Mouse (Mus musculus) retina, postnatal 7 days (tissue): ENCODE results near the gene Apex1.
"Not testable (repeated sequence)": the region's sequence is repeated elsewhere in the genome, so short reads cannot be mapped to it uniquely, and the experiment has no call there.

Experiments used
- DNase-seq: peaks from one replicate; pipeline ENCODE4 v3.0.0-alpha.2; 2012; ENCODE audit warnings: low read depth, low spot score

Gene Apex1

DNA sequence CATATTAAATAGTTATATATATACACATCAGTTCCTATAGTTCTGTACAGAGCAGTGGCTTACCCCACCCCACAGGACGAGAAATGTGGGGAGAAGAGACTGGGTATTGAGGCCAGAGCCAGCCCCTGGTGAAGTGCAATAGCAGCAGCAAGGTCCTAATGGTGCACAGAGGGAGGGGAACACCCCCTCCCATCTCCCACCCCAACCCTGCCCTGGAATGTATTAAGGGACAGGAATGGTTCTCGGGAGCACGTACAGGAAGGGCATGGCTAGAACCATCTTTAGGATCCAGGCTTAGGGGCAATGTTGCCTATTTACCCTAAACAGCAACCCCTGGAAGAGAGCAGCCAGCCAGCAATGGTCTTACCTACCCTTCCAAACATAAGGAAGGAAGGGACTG is 2.6 kb downstream of the Apex1 start:
- DNase-seq, result no peak

DNA sequence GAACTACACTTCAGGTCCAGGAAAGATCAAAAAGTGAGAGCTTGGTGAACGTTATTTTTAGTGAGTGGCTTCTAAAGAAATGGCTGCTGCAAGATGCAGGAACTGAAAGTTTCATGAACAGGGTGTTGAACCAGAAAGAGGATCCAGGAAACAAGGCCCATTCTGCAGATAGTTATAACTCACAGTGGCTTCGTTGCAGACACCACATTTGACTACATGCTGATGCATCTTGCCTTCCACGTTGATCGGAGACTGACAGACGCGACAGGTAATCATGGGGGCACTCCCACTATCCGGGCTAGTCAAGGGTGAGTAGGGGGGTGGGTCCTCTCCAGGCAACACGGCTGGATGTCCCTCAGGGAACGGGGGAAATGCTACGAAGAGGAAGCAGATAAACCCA is 5.2 kb downstream of the Apex1 start:
- no peak for DNase-seq

DNA sequence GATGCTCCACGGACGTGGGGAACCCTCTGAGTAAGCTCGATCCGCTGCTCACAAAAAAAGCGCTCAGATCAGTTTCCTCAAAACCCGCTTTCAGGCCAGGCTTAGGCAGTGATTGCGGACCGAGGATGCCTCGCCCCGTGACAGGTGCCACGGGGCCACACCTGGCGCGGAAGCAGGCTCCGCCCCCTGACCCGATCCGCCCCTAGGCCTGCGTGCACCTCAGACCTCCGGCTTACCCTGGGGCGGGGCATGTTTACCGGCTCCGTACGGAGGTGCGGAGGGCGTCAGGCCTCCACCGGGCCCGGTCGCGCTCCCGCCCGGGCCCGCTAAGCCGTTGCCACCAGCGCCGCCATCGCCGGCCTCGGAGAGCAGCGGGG is 5.6 kb downstream of the Apex1 start:
- DNase-seq, result no peak

DNA sequence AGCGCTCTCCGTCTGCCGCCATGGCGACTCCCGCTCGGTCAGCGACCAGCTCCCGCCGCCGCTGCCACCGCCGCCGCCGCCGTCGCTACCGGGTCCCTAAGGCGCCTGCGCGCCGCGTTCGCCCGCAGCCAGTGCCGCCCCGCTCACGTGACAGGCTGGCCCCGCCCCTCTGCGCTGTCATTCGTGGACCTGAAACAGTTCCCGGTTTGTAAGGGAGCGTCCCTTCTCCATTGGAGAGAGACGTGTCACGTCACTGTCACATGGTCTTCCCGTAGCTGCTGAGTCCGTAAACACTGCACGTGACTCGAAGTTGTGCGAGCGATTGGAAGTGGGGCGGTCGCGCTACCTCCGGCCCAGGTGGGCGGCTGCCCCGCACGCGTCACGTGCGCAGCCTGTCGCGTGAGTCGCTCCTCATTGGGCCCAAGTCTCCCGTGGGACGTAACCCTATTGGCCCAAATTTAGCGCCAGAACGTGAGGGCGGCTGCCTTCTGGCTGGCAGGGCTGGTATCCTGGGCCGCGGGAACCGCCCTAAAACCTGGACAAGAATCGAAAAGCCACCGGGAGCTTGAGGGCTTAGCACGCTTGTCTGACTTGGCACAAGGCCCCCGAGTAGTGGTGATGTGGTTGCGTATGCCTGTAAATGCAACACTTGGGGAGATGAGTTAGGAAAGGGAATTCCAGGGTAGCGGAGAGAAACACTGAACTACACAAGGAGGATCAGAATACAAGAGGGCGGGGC is 6.2 kb downstream of the Apex1 start, which contains the start of the genes Pip4p1 and Pnp:
Gene Pip4p1 (minus strand): TSS at position 103 of the 739 bp plus-strand sequence.
Gene Pnp (plus strand): TSS at position 329 of the 739 bp plus-strand sequence.
- DNase-seq, result peak; percentile 98

DNA sequence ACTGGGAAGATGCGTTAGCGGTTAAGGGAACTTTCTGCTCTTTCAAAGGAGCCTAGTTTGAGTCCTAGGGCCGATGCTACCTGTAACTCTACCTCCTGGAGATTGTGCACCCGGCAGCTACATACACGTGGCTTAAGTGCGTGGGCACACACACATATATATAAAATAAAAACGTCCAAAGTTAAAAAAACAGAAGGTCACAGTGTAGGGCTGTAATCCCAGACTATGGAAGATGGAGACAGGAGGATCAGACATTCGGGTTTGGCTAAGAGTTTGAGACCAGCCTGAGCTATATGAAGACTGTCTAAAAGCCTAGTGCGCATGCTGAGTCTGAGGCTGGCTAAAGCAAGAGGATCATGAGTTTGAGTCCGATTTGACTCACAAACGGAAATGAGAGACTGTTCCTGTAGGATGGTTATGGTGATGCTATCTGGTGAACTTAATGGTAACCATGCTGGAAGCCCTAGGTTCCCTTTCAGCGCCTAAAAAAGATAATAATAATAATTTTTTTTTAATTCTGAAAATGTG is 6.8 kb downstream of the Apex1 start:
- DNase-seq, result no peak

DNA sequence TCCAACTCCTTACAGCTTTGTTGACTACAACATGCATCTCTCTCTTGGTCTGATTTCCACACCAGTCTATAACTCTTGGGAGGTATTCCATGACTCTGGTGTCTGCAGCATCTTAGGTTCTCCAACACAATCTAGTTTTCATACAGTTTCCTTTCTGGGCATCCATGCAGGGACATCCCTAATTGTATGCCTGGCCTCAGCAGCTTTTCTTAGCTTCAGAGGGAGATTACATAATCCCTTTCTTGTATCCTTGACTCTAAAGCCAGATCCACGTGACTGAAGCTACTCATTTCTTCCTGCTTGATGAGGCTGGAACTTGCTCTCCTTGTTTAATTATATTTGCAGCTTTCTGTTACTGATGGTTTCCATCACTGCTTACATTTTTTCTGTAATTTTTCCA is 11.9 kb downstream of the Apex1 start:
- no peak for DNase-seq

DNA sequence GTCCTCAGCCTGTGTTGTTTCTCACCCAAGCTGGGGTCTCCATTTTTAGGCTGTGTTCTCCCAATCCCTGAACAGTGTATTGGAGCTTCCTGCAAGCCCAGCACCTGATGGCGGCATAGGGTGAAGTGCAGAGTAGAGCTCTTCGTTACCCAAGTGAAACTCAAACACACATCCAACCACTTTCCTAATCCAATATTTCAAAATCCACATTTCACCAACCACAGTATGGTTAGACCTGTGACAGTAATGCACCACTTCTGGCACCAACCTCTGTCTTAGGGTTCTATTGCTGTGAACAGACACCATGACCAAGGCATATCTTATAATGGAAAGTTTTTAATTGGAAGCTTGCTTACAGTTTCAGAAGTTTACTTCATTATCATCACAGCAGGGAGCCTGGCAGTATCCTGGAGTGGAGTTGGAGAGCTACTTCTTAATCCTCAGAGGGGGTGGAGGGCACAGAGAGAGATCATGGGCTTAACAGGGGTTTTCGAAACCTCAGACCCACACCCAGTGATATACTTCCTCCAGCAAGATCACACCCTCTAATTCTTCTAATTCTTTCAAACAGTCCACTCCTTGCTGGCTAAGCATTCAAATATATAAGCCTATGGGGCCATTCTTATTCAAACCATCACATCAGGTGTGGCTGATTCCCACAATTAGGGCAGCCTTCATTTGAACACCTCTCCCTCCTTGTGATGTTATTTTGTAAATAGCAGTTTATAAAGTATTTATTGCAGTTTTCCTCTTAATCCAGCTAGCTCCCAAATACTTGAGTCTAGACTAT is 13.5 kb downstream of the Apex1 start:
- no peak for DNase-seq

DNA sequence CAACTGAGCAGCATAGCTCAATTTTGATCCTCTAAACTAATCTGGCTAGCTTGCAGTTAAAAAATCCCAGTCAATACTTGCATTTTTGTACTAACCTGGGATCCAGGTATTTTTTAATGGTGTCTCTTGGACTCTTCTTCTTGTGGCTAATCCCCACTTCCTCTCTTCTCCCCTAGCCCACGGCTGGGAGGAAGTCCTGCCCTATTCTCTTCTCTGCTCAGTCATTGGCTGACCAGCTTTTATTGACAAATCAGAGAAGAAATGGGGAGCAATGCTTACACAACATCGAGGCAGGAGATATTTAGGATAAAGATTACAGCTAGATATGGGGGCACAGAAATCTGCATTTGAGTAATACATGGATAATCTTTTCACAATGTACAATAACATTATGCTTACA is 14.2 kb downstream of the Apex1 start:
- DNase-seq, result no peak

DNA sequence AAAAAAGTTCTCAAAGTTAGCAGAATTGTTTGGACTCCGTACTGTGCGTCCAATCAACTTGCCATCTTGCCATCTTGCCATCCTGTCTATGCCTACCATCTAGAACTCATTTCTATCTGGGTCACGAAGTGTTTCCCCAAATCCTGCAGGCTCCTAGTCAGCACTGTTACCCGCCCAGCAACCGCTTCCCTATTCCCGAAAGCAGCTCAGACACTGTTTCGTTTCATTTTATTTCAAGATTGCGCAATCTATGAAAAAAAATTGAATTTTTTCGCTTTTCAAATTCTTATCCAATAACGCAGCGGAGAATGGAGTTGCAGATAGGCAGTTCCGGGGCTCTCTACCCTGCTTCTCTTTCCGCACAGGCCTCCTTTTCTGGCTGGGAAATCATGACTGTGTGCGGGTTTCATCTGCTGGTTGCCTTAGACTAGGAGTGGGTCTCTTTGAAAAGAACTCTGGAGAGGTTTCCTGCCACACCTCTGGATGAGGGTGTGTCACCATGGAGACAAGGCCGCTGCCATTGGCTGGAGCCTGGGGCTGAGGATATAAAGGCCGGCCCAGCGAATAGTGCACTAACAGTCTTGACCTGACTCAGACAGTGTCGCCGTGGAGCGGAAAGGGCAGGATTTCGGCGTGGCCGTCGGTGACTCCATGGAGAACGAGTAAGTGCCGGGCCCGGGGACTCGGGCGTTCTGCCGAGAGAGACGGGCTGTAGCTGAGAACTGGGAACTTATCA is 19.3 kb downstream of the Apex1 start, which contains the start of gene Gm49342:
Gene Gm49342 (plus strand): TSS at position 586 of the 736 bp plus-strand sequence.
- DNase-seq, result peak; percentile 77

DNA sequence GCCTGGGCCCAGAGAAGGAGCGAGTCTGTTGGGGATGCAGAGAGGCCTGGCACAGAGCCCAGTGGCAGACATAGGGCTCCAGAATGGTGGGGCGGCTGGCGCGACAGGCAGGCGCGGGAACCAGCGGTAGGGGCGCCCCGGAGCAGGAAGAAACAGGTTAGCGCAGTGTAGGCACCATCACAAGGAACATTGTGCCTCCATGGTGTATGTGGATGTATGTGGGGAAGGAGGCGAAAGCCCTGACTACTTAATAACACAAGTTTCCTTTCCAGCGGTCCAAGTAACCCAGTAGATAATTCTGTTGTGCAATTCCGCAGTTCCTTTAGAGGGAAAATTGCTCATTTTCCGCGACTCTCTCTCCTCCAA is 19.9 kb downstream of the Apex1 start:
- DNase-seq, result peak; percentile 25

DNA sequence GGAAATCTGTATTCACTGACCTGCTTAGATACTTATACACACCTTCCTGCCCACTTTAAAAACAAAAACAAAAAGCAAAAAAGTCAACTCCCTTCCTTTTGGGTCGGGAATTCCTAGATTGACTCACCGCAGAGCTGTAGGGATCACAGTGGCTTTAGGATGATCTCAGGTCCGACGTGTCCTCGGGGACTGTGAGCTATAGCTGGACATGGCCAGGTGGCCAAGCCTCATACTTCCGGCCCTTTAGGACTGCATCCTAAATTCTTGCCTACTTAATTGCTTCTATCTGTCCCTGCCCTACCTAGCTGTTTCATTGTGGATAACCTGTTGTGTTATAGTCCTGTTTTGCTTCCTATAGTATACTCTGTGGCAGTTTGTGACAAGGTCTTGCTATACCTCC is 20.3 kb downstream of the Apex1 start:
- DNase-seq, result not testable (repeated sequence)

DNA sequence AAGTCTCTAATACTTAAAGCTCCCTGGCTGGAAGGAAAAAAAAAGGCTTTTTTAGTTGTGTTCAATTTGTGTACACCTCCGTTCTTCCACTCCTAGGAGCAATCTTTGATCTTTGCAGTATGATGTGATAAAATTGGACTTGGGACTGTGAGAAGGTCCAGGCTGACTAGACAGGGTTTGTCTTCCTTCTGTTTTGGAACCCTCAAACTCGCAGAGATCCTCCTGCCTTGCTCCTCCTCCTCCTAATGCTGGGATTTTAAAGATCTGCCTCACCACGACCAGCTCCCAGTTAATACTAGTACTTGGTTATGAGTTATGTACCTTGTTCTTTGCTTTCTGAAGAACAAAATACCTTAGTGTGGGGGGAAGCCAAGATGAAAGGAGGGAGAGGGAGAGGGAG is 20.8 kb downstream of the Apex1 start:
- not testable (repeated sequence) for DNase-seq

DNA sequence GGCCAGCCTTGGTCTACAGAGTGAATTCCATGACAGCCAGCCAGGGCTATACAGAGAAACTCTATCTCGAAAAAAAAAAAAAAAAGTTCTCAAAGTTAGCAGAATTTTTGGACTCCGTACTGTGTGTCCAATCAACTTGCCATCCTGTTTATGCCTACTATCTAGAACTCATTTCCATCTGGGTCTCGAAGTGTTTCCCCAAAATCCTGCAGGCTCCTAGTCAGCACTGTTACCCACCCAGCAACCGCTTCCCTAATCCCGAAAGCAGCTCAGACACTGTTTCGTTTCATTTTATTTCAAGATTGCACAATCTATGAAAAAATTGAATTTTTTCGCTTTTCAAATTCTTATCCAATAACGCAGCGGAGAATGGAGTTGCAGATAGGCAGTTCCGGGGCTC is 30.7 kb downstream of the Apex1 start:
- no peak for DNase-seq

DNA sequence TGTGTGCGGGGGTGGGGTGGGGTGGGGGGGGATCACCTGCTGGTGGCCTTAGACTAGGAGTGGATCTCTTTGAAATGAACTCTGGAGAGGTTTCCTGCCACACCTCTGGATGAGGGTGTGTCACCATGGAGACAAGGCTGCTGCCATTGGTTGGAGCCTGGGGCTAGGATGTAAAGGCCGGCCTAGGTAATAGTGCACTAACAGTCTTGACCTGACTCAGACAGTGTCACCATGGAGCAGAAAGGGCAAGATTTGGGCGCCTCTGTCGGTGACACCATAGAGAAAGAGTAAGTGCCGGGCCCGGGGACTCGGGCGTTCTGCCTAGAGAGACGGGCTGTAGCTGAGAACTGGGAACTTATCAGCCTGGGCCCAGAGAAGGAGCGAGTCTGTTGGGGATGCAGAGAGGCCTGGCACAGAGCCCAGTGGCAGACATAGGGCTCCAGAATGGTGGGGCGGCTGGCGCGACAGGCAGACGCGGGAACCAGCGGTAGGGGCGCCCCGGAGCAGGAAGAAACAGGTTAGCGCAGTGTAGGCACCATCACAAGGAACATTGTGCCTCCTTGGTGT is 31.3 kb downstream of the Apex1 start, which contains the start of gene Pnp2:
Gene Pnp2 (plus strand): TSS at position 51 of the 567 bp plus-strand sequence.
- DNase-seq, result not testable (repeated sequence)

DNA sequence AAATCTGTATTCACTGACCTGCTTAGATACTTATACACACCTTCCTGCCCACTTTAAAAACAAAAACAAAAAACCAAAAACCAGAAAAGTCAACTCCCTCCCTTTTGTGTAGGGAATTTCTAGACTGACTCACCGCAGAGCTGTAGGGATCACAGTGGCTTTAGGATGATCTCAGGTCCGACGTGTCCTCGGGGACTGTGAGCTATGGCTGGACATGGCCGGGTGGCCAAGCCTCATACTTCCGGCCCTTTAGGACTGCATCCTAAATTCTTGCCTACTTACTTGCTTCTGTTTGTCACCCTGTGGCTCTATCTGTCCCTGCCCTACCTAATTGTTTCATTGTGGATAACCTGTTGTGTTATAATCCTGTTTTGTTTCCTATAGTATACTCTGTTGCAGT is 32.0 kb downstream of the Apex1 start:
- not testable (repeated sequence) for DNase-seq

DNA sequence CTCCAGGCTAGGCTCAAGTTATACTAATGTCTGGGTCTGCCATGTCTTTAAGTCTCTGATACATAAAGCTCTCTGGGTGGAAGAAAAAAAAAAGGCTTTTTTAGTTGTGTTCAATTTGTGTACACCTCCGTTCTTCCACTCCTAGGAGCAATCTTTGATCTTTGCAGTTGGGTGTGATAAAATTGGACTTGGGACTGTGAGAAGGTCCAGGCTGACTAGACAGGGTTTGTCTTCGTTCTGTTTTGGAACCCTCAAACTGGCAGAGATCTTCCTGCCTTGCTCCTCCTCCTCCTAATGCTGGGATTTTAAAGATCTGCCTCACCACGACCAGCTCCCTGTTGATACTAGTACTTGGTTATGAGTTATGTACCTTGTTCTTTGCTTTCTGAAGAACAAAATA is 32.4 kb downstream of the Apex1 start:
- not testable (repeated sequence) for DNase-seq

DNA sequence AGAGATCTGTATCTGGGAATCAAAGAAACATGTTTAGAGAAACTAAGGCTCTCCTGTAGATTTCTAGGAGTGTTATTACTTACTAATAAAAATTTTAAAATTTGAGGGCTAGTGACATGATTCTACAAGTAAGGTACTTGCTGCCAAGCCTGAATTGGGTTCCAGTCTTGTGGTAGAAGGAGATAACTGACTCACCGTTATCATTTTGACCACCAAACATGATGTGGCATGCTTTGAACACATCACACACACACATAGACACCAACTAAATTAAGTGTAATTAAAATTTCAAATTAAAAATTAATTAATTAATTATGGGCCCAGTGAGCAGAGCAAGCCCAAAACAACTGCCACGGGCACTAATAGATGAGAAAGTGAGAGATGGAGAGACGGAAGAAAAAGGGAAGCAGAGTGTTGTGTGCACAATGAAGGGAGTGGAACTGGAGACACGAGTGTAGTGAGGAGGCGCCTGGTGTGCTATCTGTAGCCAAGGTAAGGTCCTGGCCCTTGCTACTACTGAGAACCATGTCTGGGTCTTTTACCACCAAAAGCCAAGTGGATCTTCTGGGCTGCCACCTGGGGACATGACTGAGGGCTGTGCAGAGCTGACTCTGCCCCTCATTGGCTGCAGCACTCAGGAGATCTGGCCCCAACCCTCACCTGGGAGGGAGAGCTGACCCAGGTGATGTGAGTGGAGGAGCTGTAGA is 33.7 kb downstream of the Apex1 start:
- DNase-seq, result not testable (repeated sequence)

DNA sequence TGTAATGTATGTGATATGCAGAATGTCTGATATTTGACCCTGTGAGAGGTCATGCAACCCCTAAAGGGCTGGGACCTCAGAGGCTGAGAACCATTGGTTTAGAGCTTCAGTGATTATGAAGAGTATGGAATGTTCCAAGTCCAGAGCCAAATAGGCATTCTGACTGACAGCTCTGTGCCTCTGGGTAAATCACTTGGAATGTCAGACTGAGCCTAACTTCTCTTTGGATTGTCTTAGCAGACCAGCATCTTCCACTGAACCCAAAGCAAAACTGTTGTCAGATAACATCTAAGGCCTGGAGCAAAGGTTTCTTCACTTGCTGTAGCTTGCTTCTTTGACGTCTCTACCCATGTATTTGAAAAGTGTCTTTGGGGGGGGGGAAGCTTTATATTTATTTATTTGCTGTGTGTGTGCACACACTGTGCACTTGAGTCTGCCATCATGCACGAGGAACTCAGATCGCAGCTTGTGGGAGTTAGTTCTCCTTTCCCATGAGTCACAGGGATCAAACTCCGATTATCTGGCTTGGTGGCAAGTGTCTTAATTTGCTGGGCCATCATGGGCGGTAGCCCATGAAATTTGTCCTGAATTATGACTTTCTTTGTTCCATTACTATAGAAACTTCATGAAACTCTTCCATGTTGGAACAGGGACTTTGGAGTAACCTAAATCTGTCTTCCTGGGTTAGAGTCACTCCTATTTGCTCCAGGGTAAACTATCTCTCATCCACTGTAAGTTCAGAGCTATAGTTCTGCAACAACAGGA is 43.6 kb downstream of the Apex1 start:
- no peak for DNase-seq

DNA sequence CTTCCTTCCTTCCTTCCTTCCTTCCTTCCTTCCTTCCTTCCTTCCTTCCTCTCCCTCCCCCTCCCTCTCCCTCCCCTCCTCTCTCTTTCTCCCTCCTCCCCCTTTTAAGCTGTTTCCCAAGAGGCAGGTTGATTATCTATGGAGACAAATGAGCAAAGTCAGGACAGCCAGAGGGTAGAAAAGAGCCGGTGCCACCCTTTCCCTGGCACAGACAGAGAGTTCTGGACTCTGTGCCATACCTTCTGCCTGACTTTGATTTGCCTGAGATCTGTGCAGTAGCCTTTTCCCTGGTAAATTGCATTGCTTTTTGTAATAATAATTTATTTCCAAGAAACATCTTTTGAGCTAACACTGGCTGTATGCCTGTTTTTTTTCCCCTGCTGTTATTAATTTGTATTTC is 44.3 kb downstream of the Apex1 start:
- no peak for DNase-seq
